Mouse (Mus musculus) kidney, adult 2 months (tissue): Measurements from ENCODE around the gene Apobec1.

Experiments
- CTCF ChIP-seq: fragments of 200-500 bp; conservative IDR thresholded peaks from 2 replicates; pipeline ENCODE4 v1.5.1; 2011; ENCODE audit warnings: low read depth, mild to moderate bottlenecking, control low read depth, low read length, moderate library complexity, mixed read lengths; ENCODE audit not compliant: insufficient read depth, insufficient read length
- POLR2A ChIP-seq: fragments of 200-500 bp; IDR thresholded peaks from one replicate; pipeline ENCODE4 v1.6.1; 2011; ENCODE audit warnings: low read depth, low read length, control low read depth

DNA sequence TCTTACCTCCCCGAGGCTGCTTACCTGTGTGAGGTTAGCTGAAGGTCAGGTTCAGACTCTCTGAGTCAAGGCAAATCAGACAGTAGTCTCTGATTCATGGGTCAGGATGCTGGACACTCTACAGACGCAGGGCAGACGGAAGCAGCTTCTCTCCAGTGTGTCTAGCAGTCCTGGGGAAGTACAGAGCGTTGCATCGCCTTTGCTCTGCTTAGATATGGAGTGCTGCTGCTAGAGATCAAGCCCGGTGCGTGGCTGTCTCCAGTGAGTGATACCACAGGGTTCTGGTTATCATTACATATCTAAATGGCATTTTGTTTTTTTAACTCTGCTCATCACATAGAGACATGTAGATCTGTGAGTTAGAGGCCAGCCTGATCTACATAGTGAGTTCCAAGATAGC lies 5.6 kb downstream of the Apobec1 start:
- no peak for TF ChIP-seq CTCF
- TF ChIP-seq POLR2A = no peak
